Mouse (Mus musculus): ENCODE results near the gene Npw.

DNA sequence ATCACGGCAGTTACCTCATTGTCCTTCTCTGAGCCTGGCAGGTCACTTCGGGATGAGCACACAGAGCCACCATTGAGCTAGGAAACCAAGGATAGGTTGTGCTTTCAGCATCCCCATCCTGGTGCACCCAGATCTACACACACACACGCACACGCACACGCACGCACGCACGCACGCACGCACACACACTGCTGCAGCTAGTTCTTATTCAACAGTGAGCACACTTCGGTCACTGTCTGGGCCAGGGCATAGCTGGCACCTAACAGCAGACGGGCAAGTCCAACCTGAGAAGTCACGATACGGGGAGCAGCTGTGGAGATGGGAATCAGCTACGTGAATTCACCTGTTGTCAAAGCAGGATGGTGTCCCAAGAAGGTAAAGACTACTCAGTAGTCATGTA lies 17.7 kb downstream of the Npw start:
- no peak for TF ChIP-seq EP300 (IDR thresholded peaks at IDR 0.05; ENCODE audit: insufficient read depth, low read depth, low read length)
- TF ChIP-seq CTCF (IDR thresholded peaks at IDR 0.05), result no peak
- no peak for TF ChIP-seq POLR2A (IDR thresholded peaks at IDR 0.05; ENCODE audit: insufficient read depth, low read depth, low read length)
